Mouse (Mus musculus): ENCODE results near the gene Nrxn3. TPM values are rescaled to one million over a fixed set of nuclear protein-coding genes. Genes with fewer than 3 reads are reported as not detected.
A peak's percentile ranks its signal among the peaks of the same experiment; 100 is the strongest.

Nrxn3 gene
- polyA plus RNA-seq, 1 experiment from 2014 or later, result 29.2 TPM

DNA sequence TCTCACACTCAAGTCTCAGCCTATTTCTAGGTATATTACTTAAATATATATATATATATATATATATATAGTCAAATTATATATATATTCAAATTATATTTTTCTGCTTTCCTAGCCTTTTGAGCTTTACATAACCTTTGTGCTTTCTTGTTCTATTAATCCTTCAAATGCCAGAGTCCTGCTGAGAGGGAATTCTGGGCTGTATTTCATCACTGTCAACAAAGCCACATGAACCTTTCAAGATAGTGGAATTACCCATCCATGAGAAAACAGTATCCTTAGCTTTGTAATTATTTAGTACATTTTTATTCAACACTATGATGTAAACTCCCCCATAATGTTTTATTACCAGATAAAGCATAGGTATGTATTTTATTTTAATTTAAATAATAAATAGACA lies 1144.4 kb downstream of the Nrxn3 start:
- Histone ChIP-seq H3K4me1 (ENCODE audit: control insufficient read depth, insufficient read depth, low read length) (no peaks in the 10 kb centered on the region), H3K4me2 (ENCODE audit: low read depth) (no peak overlapping the region), H3K27ac (ENCODE audit: low read depth, low read length) (no peak overlapping the region), H3K4me3 (ENCODE audit: low read depth, low read length) (no peak overlapping the region), H3K9me3 (ENCODE audit: control insufficient read depth, low read length) (no peaks in the 10 kb centered on the region), H3K9ac (ENCODE audit: low read length) (no peak overlapping the region), H3K27me3 (ENCODE audit: control insufficient read depth, insufficient read depth, low read length) (no peaks in the 10 kb centered on the region), H3K36me3 (ENCODE audit: control insufficient read depth, insufficient read depth, low read length) (no peaks in the 10 kb centered on the region)
- ATAC-seq (ENCODE audit: insufficient read depth, low FRiP score, low TSS enrichment), result no peak
- no peak for DNase-seq (ENCODE audit: low spot score)

DNA sequence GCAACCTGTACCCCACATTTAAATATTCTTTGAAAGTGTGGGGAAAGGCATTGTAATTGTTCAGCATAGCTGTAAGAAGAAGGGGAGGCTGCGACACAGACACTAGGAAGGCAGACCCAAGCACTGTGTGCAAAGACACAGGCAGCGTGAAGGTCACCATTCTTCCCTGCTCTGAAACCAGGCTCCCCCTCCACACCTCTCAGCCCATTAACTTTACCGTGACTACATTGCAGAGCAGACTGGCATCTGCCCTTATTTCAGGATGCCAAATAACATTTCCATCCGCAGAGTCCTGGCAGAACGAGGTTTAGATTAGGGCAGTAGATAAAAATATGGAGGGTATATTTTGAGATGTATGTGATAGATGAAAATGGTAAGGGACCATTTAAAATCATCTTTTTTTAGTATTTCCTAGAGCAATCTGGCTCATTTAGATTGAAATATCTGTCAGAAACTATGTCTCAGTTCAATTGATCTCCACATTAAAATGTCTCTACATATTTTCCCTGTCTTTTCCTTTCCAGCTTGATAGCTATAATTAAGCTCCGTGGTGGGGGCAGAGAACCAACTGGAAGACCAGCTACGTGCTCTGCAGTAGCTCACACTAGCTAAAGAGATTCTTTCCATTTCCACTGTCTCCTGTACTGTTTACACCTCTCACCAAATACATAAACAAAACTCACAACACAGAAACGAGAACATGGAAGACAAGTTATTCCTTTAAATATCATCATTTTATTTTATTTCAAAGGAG lies 1160.1 kb downstream of the Nrxn3 start:
- Histone ChIP-seq H3K36me3 (ENCODE audit: control insufficient read depth, insufficient read depth, low read length) (no peaks in the 10 kb centered on the region), H3K27me3 (ENCODE audit: control insufficient read depth, insufficient read depth, low read length) (no peaks in the 10 kb centered on the region), H3K9ac (ENCODE audit: low read length) (no peak overlapping the region), H3K4me1 (ENCODE audit: control insufficient read depth, insufficient read depth, low read length) (no peaks in the 10 kb centered on the region), H3K9me3 (ENCODE audit: control insufficient read depth, low read length) (no peaks in the 10 kb centered on the region), H3K4me2 (ENCODE audit: low read depth) (no peak overlapping the region), H3K27ac (ENCODE audit: low read depth, low read length) (no peak overlapping the region), H3K4me3 (ENCODE audit: low read depth, low read length) (no peak overlapping the region)
- DNase-seq (ENCODE audit: low spot score) (no peak), ATAC-seq (ENCODE audit: insufficient read depth, low FRiP score, low TSS enrichment) (peak; percentile 77)
- 55% methylated on average over 8 of the region's 8 CpGs for WGBS

DNA sequence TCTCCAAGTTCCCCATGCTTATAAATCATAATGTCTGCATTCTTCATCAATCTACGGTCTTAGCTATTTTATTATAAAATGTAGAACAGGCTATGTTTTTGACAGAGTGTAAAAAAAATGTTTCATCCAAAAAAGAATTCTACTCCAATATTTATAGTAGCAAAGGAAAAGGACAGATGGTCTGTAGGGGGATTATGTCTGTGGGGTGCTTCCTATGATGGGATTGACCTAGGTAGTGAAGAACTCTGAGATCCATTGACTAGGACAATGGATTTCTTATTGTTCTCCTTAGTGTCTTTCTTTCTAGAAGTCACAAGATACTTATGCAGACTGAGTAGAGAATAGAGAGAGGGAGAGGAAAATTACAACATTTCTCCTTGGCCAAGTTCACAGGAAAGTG lies 1161.9 kb downstream of the Nrxn3 start:
- H3K4me1 ChIP-seq (ENCODE audit: control insufficient read depth, insufficient read depth, low read length), result no peaks in the 10 kb centered on the region
- no peak overlapping the region for H3K27ac ChIP-seq (ENCODE audit: low read depth, low read length)
- DNase-seq (ENCODE audit: low spot score) (no peak), ATAC-seq (ENCODE audit: insufficient read depth, low FRiP score, low TSS enrichment) (no peak)
- no peaks in the 10 kb centered on the region for H3K9me3 ChIP-seq (ENCODE audit: control insufficient read depth, low read length)
- H3K9ac ChIP-seq (ENCODE audit: low read length), result no peak overlapping the region
- WGBS, result 91% methylated on average over 1 of the region's 1 CpGs
- H3K4me2 ChIP-seq (ENCODE audit: low read depth), result no peak overlapping the region
- no peaks in the 10 kb centered on the region for H3K27me3 ChIP-seq (ENCODE audit: control insufficient read depth, insufficient read depth, low read length)
- H3K4me3 ChIP-seq (ENCODE audit: low read depth, low read length), result no peak overlapping the region
- H3K36me3 ChIP-seq (ENCODE audit: control insufficient read depth, insufficient read depth, low read length), result no peaks in the 10 kb centered on the region

DNA sequence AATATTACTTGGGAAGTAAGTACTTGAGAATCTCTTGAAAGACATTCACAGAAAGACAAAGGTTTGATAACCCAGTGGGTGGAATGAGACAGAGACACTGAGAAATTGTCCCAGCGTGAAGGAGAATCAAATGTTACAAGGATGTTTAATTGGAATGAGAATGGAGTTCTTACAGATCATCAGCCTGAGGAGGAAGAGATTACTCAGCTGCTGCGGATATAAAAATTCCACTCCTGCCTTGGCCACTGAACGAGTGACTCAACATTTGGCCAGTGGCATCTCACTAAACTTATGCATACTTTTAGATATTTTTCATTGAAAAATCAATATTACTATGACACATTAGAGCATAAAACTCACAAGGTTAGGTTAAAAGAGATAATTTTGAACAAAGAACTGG lies 1166.0 kb downstream of the Nrxn3 start:
- no peak overlapping the region for H3K27ac ChIP-seq (ENCODE audit: low read depth, low read length)
- no peak overlapping the region for H3K4me2 ChIP-seq (ENCODE audit: low read depth)
- no peak for DNase-seq (ENCODE audit: low spot score)
- H3K9me3 ChIP-seq (ENCODE audit: control insufficient read depth, low read length), result no peaks in the 10 kb centered on the region
- no peaks in the 10 kb centered on the region for H3K4me1 ChIP-seq (ENCODE audit: control insufficient read depth, insufficient read depth, low read length)
- no peak overlapping the region for H3K4me3 ChIP-seq (ENCODE audit: low read depth, low read length)
- no peaks in the 10 kb centered on the region for H3K27me3 ChIP-seq (ENCODE audit: control insufficient read depth, insufficient read depth, low read length)
- 94% methylated on average over 3 of the region's 3 CpGs for WGBS
- H3K36me3 ChIP-seq (ENCODE audit: control insufficient read depth, insufficient read depth, low read length), result no peaks in the 10 kb centered on the region
- H3K9ac ChIP-seq (ENCODE audit: low read length), result no peak overlapping the region
- ATAC-seq (ENCODE audit: insufficient read depth, low FRiP score, low TSS enrichment), result no peak

DNA sequence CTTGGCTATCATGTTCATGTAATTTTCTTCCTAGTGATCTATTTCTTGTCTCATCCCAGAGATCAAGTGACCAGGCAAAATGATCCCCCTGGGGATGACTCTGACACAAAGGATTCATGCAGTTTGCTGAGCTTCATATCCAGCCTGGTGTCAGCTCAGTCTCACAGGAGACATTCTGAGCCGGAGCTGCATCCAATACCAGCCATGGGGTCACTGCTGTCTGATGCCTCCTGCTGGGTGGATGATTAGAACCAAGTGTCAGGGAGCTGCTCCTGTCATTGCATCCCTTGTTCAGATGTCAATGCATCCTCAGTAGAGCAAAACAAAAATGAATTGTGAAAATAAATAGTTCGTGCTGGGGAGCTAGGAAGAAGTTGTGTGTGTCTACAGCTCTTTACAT lies 1174.2 kb downstream of the Nrxn3 start:
- no peak for ATAC-seq (ENCODE audit: insufficient read depth, low FRiP score, low TSS enrichment)
- Histone ChIP-seq H3K27me3 (ENCODE audit: control insufficient read depth, insufficient read depth, low read length) (no peaks in the 10 kb centered on the region), H3K9ac (ENCODE audit: low read length) (no peak overlapping the region), H3K27ac (ENCODE audit: low read depth, low read length) (no peak overlapping the region), H3K4me3 (ENCODE audit: low read depth, low read length) (no peak overlapping the region), H3K4me2 (ENCODE audit: low read depth) (no peak overlapping the region), H3K36me3 (ENCODE audit: control insufficient read depth, insufficient read depth, low read length) (no peaks in the 10 kb centered on the region), H3K4me1 (ENCODE audit: control insufficient read depth, insufficient read depth, low read length) (no peaks in the 10 kb centered on the region), H3K9me3 (ENCODE audit: control insufficient read depth, low read length) (no peaks in the 10 kb centered on the region)
- WGBS, result 46% methylated on average over 2 of the region's 2 CpGs
- DNase-seq (ENCODE audit: low spot score), result no peak

DNA sequence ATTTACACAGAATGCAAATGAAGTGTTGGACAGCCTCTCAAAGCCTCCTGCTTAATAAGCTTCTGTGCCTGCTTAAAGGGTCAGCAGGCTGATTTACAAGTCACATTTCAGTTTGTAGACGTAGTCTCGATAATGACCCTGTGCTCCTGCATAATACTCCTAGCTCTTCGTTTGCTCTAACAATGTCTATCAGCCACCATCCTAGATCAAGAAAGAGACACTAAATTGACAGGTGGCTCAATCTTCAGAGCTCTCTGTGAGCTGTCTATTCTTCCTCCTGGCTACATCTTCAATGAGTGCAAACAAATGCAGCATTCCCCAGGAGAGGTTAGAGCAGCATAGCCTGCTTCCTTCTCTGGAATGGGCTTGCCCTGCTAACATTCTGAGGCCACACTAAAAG lies 1186.9 kb downstream of the Nrxn3 start:
- H3K4me1 ChIP-seq (ENCODE audit: control insufficient read depth, insufficient read depth, low read length), result no peaks in the 10 kb centered on the region
- no peak for DNase-seq (ENCODE audit: low spot score)
- H3K27ac ChIP-seq (ENCODE audit: low read depth, low read length), result no peak overlapping the region
- H3K4me3 ChIP-seq (ENCODE audit: low read depth, low read length), result no peak overlapping the region
- no peak overlapping the region for H3K4me2 ChIP-seq (ENCODE audit: low read depth)
- no peaks in the 10 kb centered on the region for H3K9me3 ChIP-seq (ENCODE audit: control insufficient read depth, low read length)
- no peak for ATAC-seq (ENCODE audit: insufficient read depth, low FRiP score, low TSS enrichment)
- no peaks in the 10 kb centered on the region for H3K27me3 ChIP-seq (ENCODE audit: control insufficient read depth, insufficient read depth, low read length)
- 63% methylated on average over 3 of the region's 3 CpGs for WGBS
- H3K9ac ChIP-seq (ENCODE audit: low read length), result no peak overlapping the region
- H3K36me3 ChIP-seq (ENCODE audit: control insufficient read depth, insufficient read depth, low read length), result no peaks in the 10 kb centered on the region

DNA sequence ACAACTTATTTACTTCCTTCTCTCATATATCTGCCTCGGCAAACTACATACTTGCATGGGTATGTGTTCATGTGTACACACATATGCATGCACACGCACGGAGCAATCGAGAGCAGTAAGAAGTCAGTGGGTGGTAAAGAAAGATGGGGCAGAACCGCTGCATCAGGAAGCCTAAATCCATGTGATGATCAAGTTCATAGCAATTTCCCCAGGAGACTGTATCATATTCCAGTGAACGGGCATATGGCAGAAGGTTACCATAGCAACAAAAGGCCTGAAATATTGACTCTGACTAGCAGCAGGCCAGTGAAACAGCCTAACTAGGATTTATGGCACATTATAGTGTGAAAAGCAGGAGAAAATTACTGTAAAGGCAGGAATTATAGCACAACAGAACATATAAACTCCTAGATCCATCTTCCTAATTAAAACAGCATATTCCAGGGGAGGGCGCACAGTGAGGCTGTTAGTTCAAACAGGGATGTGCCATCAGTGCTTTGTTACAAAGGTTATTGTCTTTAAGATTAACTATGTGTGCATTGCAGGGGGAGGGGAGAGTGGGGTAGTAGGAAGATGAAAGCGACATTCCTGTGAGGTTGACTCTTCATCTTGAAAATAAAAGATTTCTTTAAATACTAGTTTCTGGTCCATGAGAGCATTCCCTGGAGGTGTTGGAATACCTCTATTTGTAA lies 1195.6 kb downstream of the Nrxn3 start:
- Histone ChIP-seq H3K36me3 (ENCODE audit: control insufficient read depth, insufficient read depth, low read length) (no peaks in the 10 kb centered on the region), H3K27ac (ENCODE audit: low read depth, low read length) (no peak overlapping the region), H3K27me3 (ENCODE audit: control insufficient read depth, insufficient read depth, low read length) (no peaks in the 10 kb centered on the region), H3K4me1 (ENCODE audit: control insufficient read depth, insufficient read depth, low read length) (no peaks in the 10 kb centered on the region), H3K4me2 (ENCODE audit: low read depth) (no peak overlapping the region), H3K9me3 (ENCODE audit: control insufficient read depth, low read length) (no peaks in the 10 kb centered on the region), H3K9ac (ENCODE audit: low read length) (no peak overlapping the region), H3K4me3 (ENCODE audit: low read depth, low read length) (no peak overlapping the region)
- DNase-seq (ENCODE audit: low spot score) (peak; percentile 18), ATAC-seq (ENCODE audit: insufficient read depth, low FRiP score, low TSS enrichment) (peak; percentile 71)
- WGBS, result 58% methylated on average over 8 of the region's 8 CpGs

DNA sequence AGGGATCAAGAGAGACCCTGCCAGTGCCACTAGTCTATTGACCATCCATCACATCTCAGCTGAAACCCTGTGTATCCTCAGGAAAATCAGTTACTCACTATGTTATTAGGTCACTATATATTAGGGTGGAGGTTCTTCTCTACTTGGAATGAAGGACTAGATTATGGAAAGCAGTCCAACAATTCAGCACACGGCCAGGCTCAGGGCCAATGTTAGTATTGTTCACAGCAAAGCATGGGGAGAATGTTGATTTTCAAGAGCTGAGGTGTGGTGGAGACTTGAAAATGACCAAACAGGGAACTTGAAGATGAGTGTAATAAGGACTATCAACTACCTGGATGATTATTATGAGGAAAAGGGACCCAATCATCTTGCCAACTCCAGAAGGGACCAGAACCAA lies 1209.7 kb downstream of the Nrxn3 start:
- WGBS, result 85% methylated on average over 1 of the region's 1 CpGs
- Histone ChIP-seq H3K9me3 (ENCODE audit: control insufficient read depth, low read length) (no peaks in the 10 kb centered on the region), H3K4me1 (ENCODE audit: control insufficient read depth, insufficient read depth, low read length) (no peaks in the 10 kb centered on the region), H3K4me2 (ENCODE audit: low read depth) (no peak overlapping the region), H3K27ac (ENCODE audit: low read depth, low read length) (no peak overlapping the region), H3K36me3 (ENCODE audit: control insufficient read depth, insufficient read depth, low read length) (no peaks in the 10 kb centered on the region), H3K27me3 (ENCODE audit: control insufficient read depth, insufficient read depth, low read length) (no peaks in the 10 kb centered on the region), H3K9ac (ENCODE audit: low read length) (no peak overlapping the region), H3K4me3 (ENCODE audit: low read depth, low read length) (no peak overlapping the region)
- ATAC-seq (ENCODE audit: insufficient read depth, low FRiP score, low TSS enrichment) (no peak), DNase-seq (ENCODE audit: low spot score) (no peak)

DNA sequence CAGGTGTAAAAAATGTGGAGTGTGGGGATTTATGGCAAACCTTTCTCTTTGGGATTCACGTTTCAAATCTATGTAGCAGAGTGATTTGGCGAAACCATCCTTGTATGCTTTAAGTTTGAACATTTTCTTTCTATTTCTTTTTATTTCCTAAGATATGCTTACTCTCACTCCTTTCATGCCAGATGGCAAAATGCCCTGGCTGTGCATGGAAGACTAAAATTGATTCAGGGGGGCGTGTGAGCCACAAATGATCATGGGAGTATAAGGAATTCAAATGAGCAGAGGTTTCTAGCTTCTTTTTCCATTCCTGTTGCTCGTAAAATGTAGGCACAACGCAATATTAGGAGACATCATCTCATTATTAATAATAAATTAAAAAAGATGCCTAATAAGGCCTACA lies 1211.0 kb downstream of the Nrxn3 start:
- Histone ChIP-seq H3K27me3 (ENCODE audit: control insufficient read depth, insufficient read depth, low read length) (no peaks in the 10 kb centered on the region), H3K4me1 (ENCODE audit: control insufficient read depth, insufficient read depth, low read length) (no peaks in the 10 kb centered on the region), H3K36me3 (ENCODE audit: control insufficient read depth, insufficient read depth, low read length) (no peaks in the 10 kb centered on the region), H3K9me3 (ENCODE audit: control insufficient read depth, low read length) (no peaks in the 10 kb centered on the region), H3K4me3 (ENCODE audit: low read depth, low read length) (no peak overlapping the region), H3K9ac (ENCODE audit: low read length) (no peak overlapping the region), H3K4me2 (ENCODE audit: low read depth) (no peak overlapping the region), H3K27ac (ENCODE audit: low read depth, low read length) (no peak overlapping the region)
- WGBS, result 94% methylated on average over 5 of the region's 5 CpGs
- ATAC-seq (ENCODE audit: insufficient read depth, low FRiP score, low TSS enrichment), result no peak
- DNase-seq (ENCODE audit: low spot score), result no peak
